Mouse (Mus musculus) stomach, postnatal 0 days (tissue): ENCODE measurements at regions not wholly inside any gene's neighbourhood (a gene's known extent, or its start where the extent isn't known, plus 50 kb on each side); places are given as distances from the start of the nearest gene placed in this dataset.

ENCODE experiments used
- CTCF ChIP-seq: IDR thresholded peaks from 2 replicates; pipeline ENCODE4 v1.5.1; 2016; ENCODE audit warnings: antibody characterized with exemption, low read depth, mild to moderate bottlenecking, moderate library complexity
- EP300 ChIP-seq: optimal IDR thresholded peaks from 2 replicates; pipeline ENCODE3; 2016; ENCODE audit warnings: antibody characterized with exemption

GRCm38 (mm10) chr9:31648551-31648950, 184.3 kb upstream of the Tmem45b start:
- TF ChIP-seq CTCF (no peak), EP300 (no peak)
